Mouse (Mus musculus): ENCODE measurements at regions not wholly inside any gene's neighbourhood (a gene's known extent, or its start where the extent isn't known, plus 50 kb on each side); places are given as distances from the start of the nearest gene placed in this dataset.

DNA sequence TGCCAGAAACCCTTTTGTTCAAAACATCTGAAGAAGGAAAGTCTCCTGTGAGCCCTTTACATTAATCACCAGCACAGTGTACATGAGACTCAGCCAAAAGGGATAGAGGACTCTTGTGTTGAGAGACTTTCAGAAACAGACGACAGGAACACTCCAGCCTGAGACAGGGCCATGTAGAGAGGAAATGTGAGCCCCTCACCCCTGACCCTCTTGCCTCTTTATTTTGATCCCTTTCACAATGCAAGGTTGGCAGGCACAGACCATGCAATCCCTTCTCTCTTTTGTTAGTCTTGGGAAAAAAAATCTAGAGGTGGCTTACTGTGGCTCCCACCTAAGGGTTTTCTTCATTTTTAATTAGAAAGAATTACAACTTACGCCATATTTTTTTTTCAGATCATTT lies 321.7 kb upstream of the Zic4 start:
- Histone ChIP-seq H3K36me3 (ENCODE audit: control insufficient read depth in 1 of 2, insufficient read depth in 2 of 2, low read length in 2 of 2) (no peaks in the 10 kb centered on the region), H3K9ac (ENCODE audit: control insufficient read depth, low read depth, low read length, poor library complexity, severe bottlenecking) (no peak overlapping the region), H3K9me3 (replicated peaks; ENCODE audit: insufficient read depth, low read length) (no peaks in the 10 kb centered on the region), H3K79me2 (ENCODE audit: control insufficient read depth, insufficient read depth, low read length, poor library complexity) (no peaks in the 10 kb centered on the region), H3K4me1 (ENCODE audit: control insufficient read depth in 1 of 2, insufficient read depth in 2 of 2, low read length in 2 of 2) (no peaks in the 10 kb centered on the region), H3K4me3 (ENCODE audit: control insufficient read depth in 1 of 2, insufficient read depth in 1 of 2, low read depth in 2 of 2, low read length in 2 of 2) (no peak overlapping the region), H3K27me3 (ENCODE audit: control insufficient read depth in 1 of 2, insufficient read depth in 2 of 2, low read length in 2 of 2) (no peaks in the 10 kb centered on the region), H3K27ac (ENCODE audit: control insufficient read depth, low read depth, low read length) (no peak overlapping the region)
- no peak for DNase-seq (ENCODE audit: low read depth, low spot score)
- TF ChIP-seq MAZ (IDR thresholded peaks at IDR 0.05; ENCODE audit: low read depth, low read length), result no peak
- TF ChIP-seq ZKSCAN1 (IDR thresholded peaks at IDR 0.05; ENCODE audit: low read depth, low read length), result no peak
- TF ChIP-seq USF2 (IDR thresholded peaks at IDR 0.05; ENCODE audit: borderline replicate concordance in 1 of 2, insufficient read depth in 1 of 2, low read depth in 1 of 2, low read length in 2 of 2), result no peak
- TF ChIP-seq BHLHE40 (IDR thresholded peaks at IDR 0.05; ENCODE audit: borderline replicate concordance, low read depth, low read length), result no peak
- no peak for TF ChIP-seq CHD2 (IDR thresholded peaks at IDR 0.05; ENCODE audit: low read length)
- TF ChIP-seq EP300 (IDR thresholded peaks at IDR 0.05; ENCODE audit: low read depth in 1 of 2, low read length in 2 of 2), result no peak
- no peak for TF ChIP-seq NELFE (IDR thresholded peaks at IDR 0.05; ENCODE audit: low read depth, low read length)
- TF ChIP-seq SIN3A (IDR thresholded peaks at IDR 0.05; ENCODE audit: low read length), result no peak
- no peak for TF ChIP-seq ELF1 (IDR thresholded peaks at IDR 0.05; ENCODE audit: low read depth, low read length)
- no peak for TF ChIP-seq CTCF (IDR thresholded peaks at IDR 0.05 in 2 of 3, conservative IDR thresholded peaks at IDR 0.05 in 1 of 3; ENCODE audit: control insufficient read depth in 1 of 3, insufficient read depth in 1 of 3, low read depth in 2 of 3, low read length in 3 of 3, poor library complexity in 1 of 3, severe bottlenecking in 1 of 3)
- TF ChIP-seq RCOR1 (IDR thresholded peaks at IDR 0.05; ENCODE audit: low read depth, low read length), result no peak
- TF ChIP-seq JUND (IDR thresholded peaks at IDR 0.05; ENCODE audit: low read depth, low read length), result no peak
- TF ChIP-seq E2F4 (IDR thresholded peaks at IDR 0.05; ENCODE audit: borderline replicate concordance, low read depth, low read length), result no peak
- TF ChIP-seq ETS1 (IDR thresholded peaks at IDR 0.05; ENCODE audit: low read depth, low read length), result no peak

DNA sequence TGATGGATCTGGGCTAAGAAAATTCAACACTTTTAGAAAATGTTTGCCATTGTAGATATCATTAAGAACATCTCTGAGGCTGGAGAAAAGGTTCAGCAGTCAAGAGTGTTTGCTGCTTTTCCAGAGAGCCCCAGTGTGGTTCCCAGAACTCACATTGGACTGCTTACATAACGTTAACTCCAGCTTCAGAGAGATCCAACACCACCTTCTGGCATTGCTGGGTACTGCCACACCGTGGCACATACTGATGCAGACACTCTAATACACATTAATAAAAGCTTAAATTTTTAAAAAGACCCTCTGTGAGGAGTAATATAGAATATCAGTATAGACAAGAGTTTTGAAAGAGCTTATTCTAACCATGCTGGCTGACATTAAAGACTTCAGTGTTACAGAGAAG lies 313.6 kb upstream of the Zic4 start:
- Histone ChIP-seq H3K4me3 (ENCODE audit: control insufficient read depth in 1 of 2, insufficient read depth in 1 of 2, low read depth in 2 of 2, low read length in 2 of 2) (no peak overlapping the region), H3K27me3 (ENCODE audit: control insufficient read depth in 1 of 2, insufficient read depth in 2 of 2, low read length in 2 of 2) (no peaks in the 10 kb centered on the region; a peak in 1 of 4 replicates), H3K36me3 (ENCODE audit: control insufficient read depth in 1 of 2, insufficient read depth in 2 of 2, low read length in 2 of 2) (no peaks in the 10 kb centered on the region), H3K4me1 (ENCODE audit: control insufficient read depth in 1 of 2, insufficient read depth in 2 of 2, low read length in 2 of 2) (no peaks in the 10 kb centered on the region), H3K9me3 (replicated peaks; ENCODE audit: insufficient read depth, low read length) (no peaks in the 10 kb centered on the region), H3K79me2 (ENCODE audit: control insufficient read depth, insufficient read depth, low read length, poor library complexity) (no peaks in the 10 kb centered on the region), H3K27ac (ENCODE audit: control insufficient read depth, low read depth, low read length) (no peak overlapping the region), H3K9ac (ENCODE audit: control insufficient read depth, low read depth, low read length, poor library complexity, severe bottlenecking) (no peak overlapping the region)
- 0 out of 2 replicates have a peak, but pooled peaks have one; percentile 1 for TF ChIP-seq RAD21 (IDR thresholded peaks at IDR 0.05; ENCODE audit: low read depth, low read length)
- TF ChIP-seq CTCF (IDR thresholded peaks at IDR 0.05 in 2 of 3, conservative IDR thresholded peaks at IDR 0.05 in 1 of 3; ENCODE audit: control insufficient read depth in 1 of 3, insufficient read depth in 1 of 3, low read depth in 2 of 3, low read length in 3 of 3, poor library complexity in 1 of 3, severe bottlenecking in 1 of 3), result peak in 2 of 3 experiments; percentile 6 to 8; a peak in 1 of 6 replicates
- no peak for TF ChIP-seq POLR2A (IDR thresholded peaks at IDR 0.05; ENCODE audit: control insufficient read depth in 1 of 2, insufficient read depth in 1 of 2, low read depth in 1 of 2, low read length in 2 of 2, poor library complexity in 1 of 2)
- no peak for DNase-seq (ENCODE audit: low read depth, low spot score)

Data from MEL (cell line).